Mouse (Mus musculus) C2C12 (cell line): ENCODE measurements around the gene Tmem38a. TPM values are rescaled to one million over a fixed set of nuclear protein-coding genes. Genes with fewer than 3 reads are reported as not detected.

ENCODE experiments used
- H3K27me3 ChIP-seq: one replicate; pipeline ENCODE4 v1.6.1; 2011; ENCODE audit not compliant: control insufficient read depth, insufficient read depth, insufficient read length
- H3K36me3 ChIP-seq: one replicate; pipeline ENCODE4 v1.6.1; 2011; ENCODE audit not compliant: control insufficient read depth, insufficient read depth
- H3K4me3 ChIP-seq: one replicate; pipeline ENCODE4 v1.5.1; 2011; ENCODE audit warnings: mild to moderate bottlenecking, control low read depth; ENCODE audit not compliant: poor library complexity, insufficient read depth, severe bottlenecking
- H3K79me2 ChIP-seq: one replicate; pipeline ENCODE4 v1.6.1; 2011; ENCODE audit not compliant: control insufficient read depth, insufficient read depth
- H3K79me3 ChIP-seq: one replicate; pipeline ENCODE4 v1.6.1; 2011; ENCODE audit warnings: low read depth, control low read depth
- H3ac ChIP-seq: one replicate; pipeline ENCODE3; 2011; ENCODE audit warnings: low read depth; ENCODE audit not compliant: control insufficient read depth, insufficient read length
- CEBPB ChIP-seq: IDR thresholded peaks from one replicate; pipeline ENCODE4 v1.6.1; 2011; ENCODE audit warnings: low read depth, mild to moderate bottlenecking, control low read depth, moderate library complexity
- CTCF ChIP-seq: IDR thresholded peaks from one replicate; pipeline ENCODE4 v1.5.1; 2011; ENCODE audit not compliant: control insufficient read depth, insufficient read depth, insufficient read length
- FOSL1 ChIP-seq: IDR thresholded peaks from one replicate; pipeline ENCODE4 v1.8.0; 2011; ENCODE audit warnings: mild to moderate bottlenecking, low read length; ENCODE audit not compliant: poor library complexity, insufficient read depth, severe bottlenecking
- MAX ChIP-seq: IDR thresholded peaks from one replicate; pipeline ENCODE4 v1.6.1; 2011; ENCODE audit warnings: mild to moderate bottlenecking, control low read depth
- MYOD1 ChIP-seq: IDR thresholded peaks from one replicate; pipeline ENCODE4 v1.6.1; 2011; ENCODE audit warnings: low read depth; ENCODE audit not compliant: control insufficient read depth, insufficient read length
- MYOG ChIP-seq: IDR thresholded peaks from one replicate; pipeline ENCODE4 v1.6.1; 2011; ENCODE audit not compliant: control insufficient read depth, insufficient read length; ENCODE audit errors: extremely low read depth
- USF1 ChIP-seq: IDR thresholded peaks from one replicate; pipeline ENCODE4 v1.6.1; 2011; ENCODE audit warnings: low read depth, mild to moderate bottlenecking, control low read depth, moderate library complexity
- polyA plus RNA-seq: library from polyadenylated mRNA; unstranded; fragments of >200 nt; fragmentation: generic; extraction: Trizol; gene quantifications from one replicate; pipeline ENCODE4 v1.2.1, GENCODE M21; 2012; ENCODE audit warnings: missing spikeins

Tmem38a gene
- polyA plus RNA-seq, 1 experiment: 16.5 TPM

- Histone ChIP-seq H3ac (peak within 1 kb of the TSS; percentile 94), H3K36me3 (peaks cover 22% of the 10 kb centered on the region), H3K27me3 (no peaks in the 10 kb centered on the region), H3K79me2 (peaks cover 73% of the 10 kb centered on the region), H3K79me3 (peaks cover 55% of the 10 kb centered on the region), H3K4me3 (peak within 1 kb of the TSS; percentile 97)
- TF ChIP-seq CEBPB: no peak
- TF ChIP-seq USF1: no peak
- no peak for TF ChIP-seq CTCF
- TF ChIP-seq FOSL1: no peak
- TF ChIP-seq MYOD1: no peak
- peak; percentile 59 for TF ChIP-seq MAX
- no peak for TF ChIP-seq MYOG
Observed at GRCm38 (mm10) chr8:72547802-72548643, 23.8 kb upstream of the Tmem38a start, which contains the start of gene Med26. Med26 (minus strand) TSS chr8:72548270.

GRCm38 (mm10) chr8:72548644-72549313 is 23.1 kb upstream of the Tmem38a start:
- no peak for TF ChIP-seq CEBPB
- TF ChIP-seq MYOG: no peak
- TF ChIP-seq MYOD1: no peak
- no peak for TF ChIP-seq USF1
- no peak for TF ChIP-seq CTCF
- TF ChIP-seq FOSL1: no peak
- no peak for TF ChIP-seq MAX
- Histone ChIP-seq H3K36me3 (peaks cover 14% of the 10 kb centered on the region), H3K27me3 (no peaks in the 10 kb centered on the region), H3K79me2 (peaks cover 65% of the 10 kb centered on the region), H3K4me3 (peak overlapping the region; percentile 97), H3K79me3 (peaks cover 47% of the 10 kb centered on the region), H3ac (peak overlapping the region; percentile 78)

- H3K79me3 ChIP-seq: peaks cover 41% of the 10 kb centered on the region
- TF ChIP-seq FOSL1 (no peak), MYOD1 (no peak), USF1 (no peak), MYOG (no peak), MAX (no peak), CTCF (no peak), CEBPB (no peak)
- no peaks in the 10 kb centered on the region for H3K27me3 ChIP-seq
- peak overlapping the region; percentile 9 for H3ac ChIP-seq
- peaks cover 9% of the 10 kb centered on the region for H3K36me3 ChIP-seq
- H3K4me3 ChIP-seq: peak overlapping the region; percentile 97
- H3K79me2 ChIP-seq: peaks cover 59% of the 10 kb centered on the region
Observed at GRCm38 (mm10) chr8:72549314-72549892, 22.5 kb upstream of the Tmem38a start.

- H3K36me3 ChIP-seq: no peaks in the 10 kb centered on the region
- H3K79me3 ChIP-seq: no peaks in the 10 kb centered on the region
- H3K79me2 ChIP-seq: no peaks in the 10 kb centered on the region
- TF ChIP-seq CEBPB: no peak
- no peaks in the 10 kb centered on the region for H3K27me3 ChIP-seq
- no peak overlapping the region for H3ac ChIP-seq
- no peak overlapping the region for H3K4me3 ChIP-seq
Observed at GRCm38 (mm10) chr8:72555770-72556169, 16.1 kb upstream of the Tmem38a start.

GRCm38 (mm10) chr8:72561111-72561689 is 10.7 kb upstream of the Tmem38a start:
- Histone ChIP-seq H3K79me3 (peaks cover 4% of the 10 kb centered on the region), H3K36me3 (peaks cover 7% of the 10 kb centered on the region), H3K4me3 (no peak overlapping the region), H3K79me2 (peaks cover under 1% of the 10 kb centered on the region), H3K27me3 (no peaks in the 10 kb centered on the region), H3ac (no peak overlapping the region)
- TF ChIP-seq USF1: no peak
- no peak for TF ChIP-seq MYOG

- Histone ChIP-seq H3K79me2 (peaks cover 40% of the 10 kb centered on the region), H3K36me3 (peaks cover 38% of the 10 kb centered on the region), H3K79me3 (peaks cover 20% of the 10 kb centered on the region), H3K27me3 (no peaks in the 10 kb centered on the region), H3K4me3 (no peak overlapping the region), H3ac (no peak overlapping the region)
- no peak for TF ChIP-seq USF1
- TF ChIP-seq MYOD1: no peak
- TF ChIP-seq MAX: no peak
- no peak for TF ChIP-seq FOSL1
- no peak for TF ChIP-seq CEBPB
- TF ChIP-seq MYOG: no peak
- no peak for TF ChIP-seq CTCF
Observed at GRCm38 (mm10) chr8:72565970-72566369, 5.9 kb upstream of the Tmem38a start.
